Mouse (Mus musculus): ENCODE measurements at regions not wholly inside any gene's neighbourhood (a gene's known extent, or its start where the extent isn't known, plus 50 kb on each side); places are given as distances from the start of the nearest gene placed in this dataset.

DNA sequence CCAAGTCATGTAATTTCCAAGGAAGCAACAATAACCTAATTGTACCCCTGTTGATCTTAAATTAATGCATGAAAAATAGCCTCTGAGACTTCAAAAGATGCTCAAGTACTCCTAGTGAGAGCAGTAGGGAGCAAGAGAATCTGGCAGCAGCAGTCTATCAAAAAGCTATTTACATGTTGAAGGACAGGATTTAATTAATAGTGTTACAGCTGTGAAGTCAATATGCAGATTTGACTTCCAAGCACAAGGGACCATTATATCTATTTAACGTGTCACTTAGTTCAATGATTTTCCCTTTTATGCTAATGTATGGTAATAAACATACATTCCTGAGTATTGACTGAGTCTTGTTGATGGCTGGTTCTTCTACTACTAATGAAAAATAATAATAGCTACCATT lies 590.0 kb downstream of the Prdm13 start:
- TF ChIP-seq POLR2A (IDR thresholded peaks at IDR 0.05; ENCODE audit: low read depth, low read length) (no peak), CTCF (IDR thresholded peaks at IDR 0.05; ENCODE audit: borderline replicate concordance, insufficient read depth, low read length) (no peak)
